Mouse (Mus musculus): ENCODE results near the gene Ccdc85b.

DNA sequence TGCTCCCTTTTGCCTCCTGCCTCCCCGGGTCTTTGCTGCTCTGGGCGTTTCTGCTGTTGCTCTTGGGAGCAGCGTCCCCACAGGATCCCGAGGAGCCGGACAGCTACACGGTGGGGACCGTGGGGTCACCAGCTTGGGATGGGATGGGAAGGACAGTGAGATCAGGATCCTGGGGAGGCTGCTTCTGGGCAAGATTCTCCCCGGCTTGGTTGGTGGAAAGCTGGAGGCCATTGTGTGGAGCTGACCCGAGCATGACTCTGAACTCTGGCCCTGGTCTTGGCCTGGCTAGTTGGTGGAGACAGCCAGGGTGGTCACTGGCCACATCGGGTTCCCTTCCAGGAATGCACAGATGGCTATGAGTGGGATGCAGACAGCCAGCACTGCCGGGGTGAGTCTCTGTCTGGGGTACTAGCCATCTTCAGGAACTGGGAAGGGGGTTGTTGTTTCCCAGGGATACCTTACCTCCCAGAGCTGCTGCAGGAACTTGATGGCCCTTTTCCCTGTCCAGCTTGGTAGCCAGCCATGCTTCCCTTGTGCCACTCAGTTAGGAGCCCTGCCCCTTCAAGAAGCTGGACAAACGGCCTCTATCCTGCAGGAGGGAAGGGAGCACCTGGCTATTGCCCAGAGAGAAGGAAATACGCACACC lies 17.5 kb upstream of the Ccdc85b start:
- TF ChIP-seq HCFC1 (IDR thresholded peaks at IDR 0.05; ENCODE audit: low read depth, low read length) (no peak), GATA1 (IDR thresholded peaks at IDR 0.05; ENCODE audit: low read depth, low read length) (no peak), MAX (IDR thresholded peaks at IDR 0.05; ENCODE audit: low read length) (no peak), CTCF (IDR thresholded peaks at IDR 0.05 in 2 of 3, conservative IDR thresholded peaks at IDR 0.05 in 1 of 3; ENCODE audit: control insufficient read depth in 1 of 3, insufficient read depth in 1 of 3, low read depth in 2 of 3, low read length in 3 of 3, poor library complexity in 1 of 3, severe bottlenecking in 1 of 3) (no peak), TAL1 (IDR thresholded peaks at IDR 0.05; ENCODE audit: low read length) (no peak), USF1 (IDR thresholded peaks at IDR 0.05; ENCODE audit: low read depth, low read length) (no peak), EP300 (IDR thresholded peaks at IDR 0.05; ENCODE audit: low read depth in 1 of 2, low read length in 2 of 2) (no peak), POLR2A (IDR thresholded peaks at IDR 0.05; ENCODE audit: control insufficient read depth in 1 of 2, insufficient read depth in 1 of 2, low read depth in 1 of 2, low read length in 2 of 2, poor library complexity in 1 of 2) (no peak), RAD21 (IDR thresholded peaks at IDR 0.05; ENCODE audit: low read depth, low read length) (no peak), ELF1 (IDR thresholded peaks at IDR 0.05; ENCODE audit: low read depth, low read length) (no peak), POLR2AphosphoS2 (IDR thresholded peaks at IDR 0.05; ENCODE audit: low read length) (no peak)

Measured in MEL (cell line).